Mouse (Mus musculus) left cerebral cortex, postnatal 10 days (tissue): Measurements from ENCODE around the gene Csnk2b. TPM values are rescaled to one million over a fixed set of nuclear protein-coding genes. Genes with fewer than 3 reads are reported as not detected.

Experiments
- DNase-seq, 2 experiments: peaks; one replicate each; pipeline ENCODE4 v3.0.0; 2021 to 2022; ENCODE audit warnings: low spot score in 2 of 2, mixed read lengths in 1 of 2; ENCODE audit errors: extremely low spot score in 1 of 2
- intact Hi-C: fragments of 180-260 bp; cut with DNase I; formaldehyde crosslinking; loops from one replicate; pipeline ENCODE4 v1.15.1; 2025
- total RNA-seq, 2 experiments: library from RNA; stranded (reverse); gene quantifications; 2 replicates each; pipeline ENCODE4 v1.2.3; 2021

The Csnk2b gene
- total RNA-seq, 2 experiments from 2014 or later, result 196 to 210 TPM

DNA sequence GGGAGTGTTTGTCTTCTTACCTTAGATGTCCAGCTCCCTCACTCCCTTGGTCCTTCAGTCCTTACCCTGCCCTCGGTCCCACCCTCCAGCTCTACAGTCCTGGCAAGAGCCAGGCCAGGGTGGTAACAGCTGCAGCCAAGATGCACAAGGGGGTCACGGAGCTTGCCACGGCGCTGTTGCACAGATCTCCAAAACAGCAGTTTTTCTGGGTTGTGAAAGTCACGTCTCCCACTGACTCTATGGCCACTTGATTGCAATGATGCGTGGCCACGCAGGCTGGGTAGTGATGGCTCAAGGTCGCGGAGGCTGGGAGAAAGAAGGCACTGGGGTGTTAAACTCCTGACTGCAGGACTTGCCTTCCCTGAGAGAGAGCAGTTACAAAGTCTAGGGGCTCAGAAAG lies 50.4 kb downstream of the Csnk2b start:
- no peak for DNase-seq
- intact Hi-C loops, result no loop called here

DNA sequence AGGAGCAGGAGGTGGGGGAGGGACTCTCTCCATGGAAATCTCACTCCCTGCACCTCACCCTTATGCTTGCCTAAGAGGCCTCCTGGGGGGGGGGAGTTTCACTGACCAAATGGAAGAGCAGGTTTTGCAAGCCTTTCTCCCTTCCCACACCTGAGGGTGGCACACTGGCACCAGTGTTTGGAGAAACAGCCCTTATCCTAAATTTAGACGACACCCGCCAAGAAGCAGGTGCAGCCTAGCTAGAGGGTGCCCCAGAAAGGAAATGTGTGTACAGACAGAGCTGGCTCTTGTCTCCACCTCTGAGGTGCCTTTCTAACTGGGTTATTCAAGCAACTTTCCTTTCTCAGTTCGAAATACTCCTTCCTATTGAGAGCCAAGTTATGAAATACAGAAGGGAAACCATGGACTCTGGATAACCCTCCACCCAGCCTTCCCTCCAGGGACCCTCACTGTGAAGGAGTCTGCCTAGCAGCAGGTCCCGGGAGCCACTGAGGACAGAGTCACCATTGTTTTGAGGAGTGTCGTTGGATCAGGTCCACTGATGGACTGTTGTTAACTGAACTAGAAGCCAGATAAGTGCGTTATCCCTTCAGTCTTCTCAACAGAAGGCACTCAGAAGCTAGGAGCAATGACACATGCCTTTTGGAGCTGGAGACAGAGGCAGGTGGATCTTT lies 51.2 kb downstream of the Csnk2b start:
- intact Hi-C loops, result no loop called here

DNA sequence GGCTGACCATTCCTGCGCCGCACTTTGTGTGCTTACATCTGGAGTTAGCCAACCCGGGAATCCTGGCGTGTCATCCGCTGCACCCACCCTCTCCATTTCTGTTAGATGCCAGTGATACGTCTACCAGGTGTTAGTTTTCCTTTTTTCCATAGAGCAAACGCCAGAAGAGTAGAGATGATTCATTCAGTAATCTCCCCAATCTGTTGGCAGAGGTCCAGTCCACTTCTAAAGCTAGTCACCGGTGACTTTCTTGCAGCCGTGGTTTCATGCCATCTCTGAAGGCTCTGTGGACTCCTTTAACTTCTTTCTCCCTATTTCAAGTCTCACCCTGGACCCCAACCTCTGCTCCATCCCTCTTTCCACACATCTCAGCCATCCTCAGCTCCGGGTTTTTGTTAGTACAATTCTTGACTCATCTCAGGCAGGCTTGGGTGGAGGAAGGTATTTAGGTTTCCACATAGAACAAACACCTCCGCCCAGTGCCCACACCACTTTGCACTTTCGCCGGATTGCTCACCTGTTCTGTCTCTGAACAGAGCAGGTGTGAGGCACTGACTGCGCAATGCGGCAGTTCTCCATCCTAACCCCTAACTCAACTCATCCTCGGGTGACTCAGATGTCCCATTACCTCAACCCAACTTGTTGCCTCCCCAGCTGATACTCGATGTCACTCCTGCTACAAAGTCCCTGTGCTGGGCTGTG lies 53.5 kb downstream of the Csnk2b start:
- intact Hi-C loops, result no loop called here
- no peak for DNase-seq

More for the DNA sequence above, 51.2 kb downstream of the Csnk2b start:
- no peak for DNase-seq

Other genes starting within 250 kb of the Csnk2b start
- 1 to 10 TPM; 6.3 to 6.8 TPM for gene Zbtb12, start 242.6 kb downstream of the Csnk2b start, total RNA-seq
- gene Gm20547, start 240.0 kb downstream of the Csnk2b start, total RNA-seq, result not detected
- gene C2, start 223.8 kb downstream of the Csnk2b start, total RNA-seq, result 1 to 10 TPM; 2.1 to 2.9 TPM
- gene Ehmt2, start 223.6 kb downstream of the Csnk2b start, total RNA-seq, result 100 to 1,000 TPM; 174 to 181 TPM
- under 1 TPM; 0.14 to 0.30 TPM for gene Slc44a4, start 207.6 kb downstream of the Csnk2b start, total RNA-seq
- 10 to 100 TPM; 23.8 to 27.3 TPM for gene Neu1, start 190.8 kb downstream of the Csnk2b start, total RNA-seq
- 1 to 10 TPM; 1.2 to 2.0 TPM for gene Hspa1b, start 162.8 kb downstream of the Csnk2b start, total RNA-seq
- gene Gm20481, start 152.1 kb downstream of the Csnk2b start, total RNA-seq, result not detected
- gene Hspa1a, start 149.9 kb downstream of the Csnk2b start, total RNA-seq, result 1 to 10 TPM; 3.0 to 5.4 TPM
- under 1 TPM in 1 of 2 experiments, not detected in 1; 0.20 TPM for gene Hspa1l, start 149.3 kb downstream of the Csnk2b start, total RNA-seq
- gene Lsm2, start 140.2 kb downstream of the Csnk2b start, total RNA-seq, result 10 to 100 TPM; 25.4 to 27.2 TPM
- 10 to 100 TPM; 55.1 to 56.7 TPM for gene Vars, start 121.1 kb downstream of the Csnk2b start, total RNA-seq
- gene Vwa7, start 105.5 kb downstream of the Csnk2b start, total RNA-seq, result under 1 TPM; 0.18 to 0.19 TPM
- gene Sapcd1, start 94.0 kb downstream of the Csnk2b start, total RNA-seq, result 1 to 10 TPM in 1 of 2 experiments, under 1 TPM in 1; 0.83 to 1.0 TPM
- gene Msh5, start 75.3 kb downstream of the Csnk2b start, total RNA-seq, result under 1 TPM; 0.81 to 0.97 TPM
- 10 to 100 TPM; 14.3 to 15.8 TPM for gene Clic1, start 72.1 kb downstream of the Csnk2b start, total RNA-seq
- 10 to 100 TPM; 26.3 to 31.1 TPM for gene Ddah2, start 63.0 kb downstream of the Csnk2b start, total RNA-seq
- gene Ly6g6c, start 56.7 kb downstream of the Csnk2b start, total RNA-seq, result not detected
- not detected for gene Mpig6b, start 55.9 kb downstream of the Csnk2b start, total RNA-seq
- gene Ly6g6e, start 45.2 kb downstream of the Csnk2b start, total RNA-seq, result 1 to 10 TPM; 1.6 to 2.3 TPM
- gene Ly6g6d, start 44.0 kb downstream of the Csnk2b start, total RNA-seq, result 1 to 10 TPM in 1 of 2 experiments, not detected in 1; 1.1 TPM
- not detected for gene Ly6g6f, start 36.4 kb downstream of the Csnk2b start, total RNA-seq
- gene Abhd16a, start 32.8 kb downstream of the Csnk2b start, total RNA-seq, result 10 to 100 TPM; 84.4 to 91.5 TPM
- not detected for gene Ly6g5c, start 13.8 kb downstream of the Csnk2b start, total RNA-seq
- under 1 TPM; 0.58 to 0.81 TPM for gene Ly6g5b, start 6.6 kb downstream of the Csnk2b start, total RNA-seq
- 10 to 100 TPM; 13.2 to 17.7 TPM for gene Gpank1, start 598 bp downstream of the Csnk2b start, total RNA-seq
- 10 to 100 TPM; 23.8 to 24.6 TPM for gene D17H6S53E, start 4.3 kb upstream of the Csnk2b start, total RNA-seq
- gene Apom, start 10.0 kb upstream of the Csnk2b start, total RNA-seq, result under 1 TPM in 1 of 2 experiments, not detected in 1; 0.34 TPM
- 100 to 1,000 TPM; 297 to 299 TPM for gene Bag6, start 13.1 kb upstream of the Csnk2b start, total RNA-seq
- 100 to 1,000 TPM; 261 to 270 TPM for gene Prrc2a, start 42.8 kb upstream of the Csnk2b start, total RNA-seq
- 10 to 100 TPM in 1 of 2 experiments, 1 to 10 TPM in 1; 8.0 to 12.5 TPM for gene Aif1, start 54.0 kb upstream of the Csnk2b start, total RNA-seq
- 10 to 100 TPM; 13.7 to 14.9 TPM for gene Lst1, start 66.4 kb upstream of the Csnk2b start, total RNA-seq
- gene Ltb, start 72.4 kb upstream of the Csnk2b start, total RNA-seq, result 1 to 10 TPM in 1 of 2 experiments, under 1 TPM in 1; 0.77 to 1.4 TPM
- gene Tnf, start 80.0 kb upstream of the Csnk2b start, total RNA-seq, result under 1 TPM in 1 of 2 experiments, not detected in 1; 0.19 TPM
- 1 to 10 TPM in 1 of 2 experiments, under 1 TPM in 1; 0.51 to 1.1 TPM for gene Lta, start 83.3 kb upstream of the Csnk2b start, total RNA-seq
- gene Gm16181, start 98.8 kb upstream of the Csnk2b start, total RNA-seq, result not detected
- gene Atp6v1g2, start 111.6 kb upstream of the Csnk2b start, total RNA-seq, result 100 to 1,000 TPM; 329 to 351 TPM
- gene Nfkbil1, start 113.7 kb upstream of the Csnk2b start, total RNA-seq, result 10 to 100 TPM; 12.7 to 14.6 TPM
- gene Ddx39b, start 119.7 kb upstream of the Csnk2b start, total RNA-seq, result 100 to 1,000 TPM; 255 to 261 TPM
- 10 to 100 TPM; 18.2 to 21.5 TPM for gene H2-D1, start 140.7 kb upstream of the Csnk2b start, total RNA-seq
- under 1 TPM; 0.67 to 0.81 TPM for gene H2-Q1, start 198.4 kb upstream of the Csnk2b start, total RNA-seq
- gene H2-Q2, start 220.2 kb upstream of the Csnk2b start, total RNA-seq, result 1 to 10 TPM; 1.7 to 1.8 TPM